Mouse (Mus musculus) left cerebral cortex, postnatal 14 days (tissue): ENCODE results near the gene Prn. TPM values are rescaled to one million over a fixed set of nuclear protein-coding genes. Genes with fewer than 3 reads are reported as not detected.

Source experiments
- DNase-seq, 2 experiments: peaks; one replicate each; pipeline ENCODE4 v3.0.0; 2021 to 2022; ENCODE audit warnings: low spot score in 2 of 2, mixed read lengths in 1 of 2
- intact Hi-C: fragments of 180-260 bp; cut with DNase I; formaldehyde crosslinking; loops from one replicate; pipeline ENCODE4 v1.15.1; 2025
- total RNA-seq, 2 experiments: library from RNA; stranded (reverse); gene quantifications; 2 replicates each; pipeline ENCODE4 v1.2.3; 2021

Prn gene
- total RNA-seq, 2 experiments from 2014 or later: 1.1 TPM; not detected in 1

GRCm38 (mm10) chr2:131945225-131945624, 35.5 kb downstream of the Prn start:
- no peak for DNase-seq
- intact Hi-C loops: no loop called here

DNA sequence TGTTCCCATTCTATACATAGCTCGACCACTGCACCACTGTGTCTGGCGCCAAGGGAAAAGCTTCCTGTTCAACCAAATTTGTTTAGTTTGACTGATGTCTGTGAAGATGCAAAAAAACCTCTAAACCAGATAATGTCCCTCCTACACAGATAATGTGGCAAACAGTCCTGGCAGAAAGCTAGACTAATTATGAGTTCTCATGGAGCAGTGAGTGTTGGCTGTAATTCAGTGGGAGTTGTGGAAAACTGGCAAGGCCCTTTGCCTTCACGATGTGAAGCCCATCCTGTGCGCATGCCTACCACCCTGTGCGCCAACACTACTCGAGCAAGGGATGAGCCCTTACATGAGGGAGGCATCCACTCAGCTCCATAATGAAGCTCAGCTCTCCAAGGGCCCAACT, 36.0 kb downstream of the Prn start:
- intact Hi-C loops: no loop called here
- peak in 1 of 2 experiments; percentile 2 for DNase-seq

DNA sequence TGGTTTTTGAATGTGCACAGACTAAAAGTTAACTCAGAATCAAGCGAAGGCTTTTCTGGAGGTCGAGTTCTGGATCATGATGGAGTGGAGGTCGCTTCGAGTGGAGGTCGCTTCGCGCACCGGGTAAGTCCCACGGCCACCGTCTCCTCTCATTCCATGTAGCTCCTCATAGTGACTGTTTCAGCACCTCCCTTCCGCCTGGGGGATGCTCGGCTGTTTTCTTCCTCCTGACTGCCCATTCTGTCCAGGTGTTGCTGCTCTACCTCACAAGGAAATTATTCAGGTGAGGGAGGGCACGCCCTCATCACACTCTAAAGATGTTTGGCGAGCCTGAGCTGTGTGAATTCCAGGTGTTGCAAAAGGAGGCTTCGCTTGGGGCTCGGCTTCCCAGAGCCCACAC, 36.6 kb downstream of the Prn start:
- intact Hi-C loops: no loop called here
- peak in 1 of 2 experiments; percentile 1 for DNase-seq

DNA sequence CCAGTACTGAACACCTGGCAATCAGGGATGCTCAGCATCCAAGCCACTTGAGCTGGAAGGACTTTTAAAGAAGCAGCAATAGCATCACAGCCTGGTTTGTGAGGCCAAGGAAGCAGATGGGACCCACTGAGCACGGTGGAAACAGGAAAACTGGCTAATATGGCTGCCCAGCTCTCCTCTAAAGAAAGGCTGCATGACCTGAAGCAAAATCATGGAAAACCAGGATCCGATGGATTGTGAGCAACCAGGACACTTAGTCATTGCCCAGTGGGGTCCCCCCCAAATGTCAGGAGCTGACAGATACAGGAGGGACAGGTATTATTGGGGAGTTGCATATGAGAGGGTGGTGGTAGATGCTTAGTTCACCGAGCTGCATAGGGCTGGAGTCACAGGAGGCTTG, 38.4 kb downstream of the Prn start:
- DNase-seq: peak in 1 of 2 experiments; percentile 1
- intact Hi-C loops: loop anchor here (2.0 kb wide), 2 partner anchors 119 to 127 kb away; no protein-coding TSS in a partner anchor

GRCm38 (mm10) chr2:131948916-131949639, 39.3 kb downstream of the Prn start:
- DNase-seq: peak in 1 of 2 experiments; percentile 2
- intact Hi-C loops: loop anchor here (2.0 kb wide), 2 partner anchors 120 to 128 kb away; no protein-coding TSS in a partner anchor

- peak; percentile 63 to 79 for DNase-seq
- intact Hi-C loops: loop anchor here (2.0 to 10.0 kb wide), 3 partner anchors 121 to 395 kb away; no protein-coding TSS in a partner anchor
Measured at GRCm38 (mm10) chr2:131949767-131950597, 40.2 kb downstream of the Prn start.

- intact Hi-C loops: loop anchor here (10.0 kb wide), 1 partner anchor 396 kb away; no protein-coding TSS in a partner anchor
- DNase-seq: peak in 1 of 2 experiments; percentile 1
Measured at GRCm38 (mm10) chr2:131950598-131951095, 40.9 kb downstream of the Prn start, which contains the start of gene Prnd. Gene Prnd, plus strand, starts transcription at chr2:131950861.

DNA sequence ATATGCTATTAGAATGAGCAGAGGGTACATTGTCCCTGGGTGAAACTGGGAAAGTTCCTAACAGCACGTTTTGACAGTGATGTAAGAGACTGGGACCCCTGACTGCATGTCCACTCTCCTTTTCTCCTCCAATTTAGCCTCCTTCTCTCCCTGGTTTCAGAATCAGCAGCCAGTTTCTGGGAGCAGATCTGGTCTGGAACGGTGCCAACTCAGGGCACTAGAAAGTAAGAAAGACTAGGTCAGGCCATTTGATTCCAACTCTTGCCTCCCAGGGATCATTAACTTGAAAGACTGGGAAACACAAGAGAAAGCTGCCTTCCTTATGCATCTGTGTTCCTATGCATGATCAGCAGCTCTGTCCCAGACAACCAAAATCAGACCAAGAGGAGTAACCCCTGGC, 42.7 kb downstream of the Prn start:
- peak in 1 of 2 experiments; percentile 6 for DNase-seq
- intact Hi-C loops: loop anchor here (10.0 kb wide), 1 partner anchor 398 kb away; no protein-coding TSS in a partner anchor

DNA sequence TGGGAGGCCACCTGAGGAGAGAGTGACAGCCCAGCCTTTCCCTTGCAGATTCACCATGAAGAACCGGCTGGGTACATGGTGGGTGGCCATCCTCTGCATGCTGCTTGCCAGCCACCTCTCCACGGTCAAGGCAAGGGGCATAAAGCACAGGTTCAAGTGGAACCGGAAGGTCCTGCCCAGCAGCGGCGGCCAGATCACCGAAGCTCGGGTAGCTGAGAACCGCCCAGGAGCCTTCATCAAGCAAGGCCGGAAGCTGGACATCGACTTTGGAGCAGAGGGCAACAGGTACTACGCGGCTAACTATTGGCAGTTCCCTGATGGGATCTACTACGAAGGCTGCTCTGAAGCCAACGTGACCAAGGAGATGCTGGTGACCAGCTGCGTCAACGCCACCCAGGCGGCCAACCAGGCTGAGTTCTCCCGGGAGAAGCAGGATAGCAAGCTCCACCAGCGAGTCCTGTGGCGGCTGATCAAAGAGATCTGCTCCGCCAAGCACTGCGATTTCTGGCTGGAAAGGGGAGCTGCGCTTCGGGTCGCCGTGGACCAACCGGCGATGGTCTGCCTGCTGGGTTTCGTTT, 43.3 kb downstream of the Prn start:
- intact Hi-C loops: loop anchor here (10.0 kb wide), 1 partner anchor 398 kb away; no protein-coding TSS in a partner anchor
- DNase-seq: peak in 1 of 2 experiments; percentile 6

- intact Hi-C loops: loop anchor here (10.0 kb wide), 1 partner anchor 399 kb away; no protein-coding TSS in a partner anchor
Measured at GRCm38 (mm10) chr2:131953711-131954110, 44.0 kb downstream of the Prn start.

DNA sequence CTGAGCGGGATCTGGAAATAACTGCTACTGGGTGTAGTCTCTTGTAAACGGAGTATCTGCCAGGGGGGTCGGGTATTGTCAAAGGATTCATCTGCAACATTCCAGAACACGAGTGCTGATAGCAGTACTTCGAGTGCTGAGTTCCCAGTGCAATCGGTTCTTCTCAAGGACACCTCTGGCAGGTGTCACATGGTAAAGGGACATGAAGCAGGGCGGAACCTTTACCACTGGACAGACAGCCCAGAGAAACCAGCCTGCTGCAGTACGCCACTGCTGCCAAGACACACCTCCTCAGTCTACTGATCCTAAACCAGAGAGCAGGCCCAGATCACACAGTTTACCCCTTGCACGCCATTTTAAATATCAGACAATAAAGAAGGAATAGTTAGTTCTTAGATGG, 45.1 kb downstream of the Prn start:
- DNase-seq: peak in 1 of 2 experiments; percentile 1
- intact Hi-C loops: loop anchor here (10.0 kb wide), 1 partner anchor 400 kb away; no protein-coding TSS in a partner anchor

More at GRCm38 (mm10) chr2:131953711-131954110, 44.0 kb downstream of the Prn start:
- DNase-seq: peak in 1 of 2 experiments; percentile 1

- DNase-seq: peak in 1 of 2 experiments; percentile 5
- intact Hi-C loops: loop anchor here (10.0 kb wide), 1 partner anchor 400 kb away; no protein-coding TSS in a partner anchor
Measured at GRCm38 (mm10) chr2:131955264-131955663, 45.5 kb downstream of the Prn start.

DNA sequence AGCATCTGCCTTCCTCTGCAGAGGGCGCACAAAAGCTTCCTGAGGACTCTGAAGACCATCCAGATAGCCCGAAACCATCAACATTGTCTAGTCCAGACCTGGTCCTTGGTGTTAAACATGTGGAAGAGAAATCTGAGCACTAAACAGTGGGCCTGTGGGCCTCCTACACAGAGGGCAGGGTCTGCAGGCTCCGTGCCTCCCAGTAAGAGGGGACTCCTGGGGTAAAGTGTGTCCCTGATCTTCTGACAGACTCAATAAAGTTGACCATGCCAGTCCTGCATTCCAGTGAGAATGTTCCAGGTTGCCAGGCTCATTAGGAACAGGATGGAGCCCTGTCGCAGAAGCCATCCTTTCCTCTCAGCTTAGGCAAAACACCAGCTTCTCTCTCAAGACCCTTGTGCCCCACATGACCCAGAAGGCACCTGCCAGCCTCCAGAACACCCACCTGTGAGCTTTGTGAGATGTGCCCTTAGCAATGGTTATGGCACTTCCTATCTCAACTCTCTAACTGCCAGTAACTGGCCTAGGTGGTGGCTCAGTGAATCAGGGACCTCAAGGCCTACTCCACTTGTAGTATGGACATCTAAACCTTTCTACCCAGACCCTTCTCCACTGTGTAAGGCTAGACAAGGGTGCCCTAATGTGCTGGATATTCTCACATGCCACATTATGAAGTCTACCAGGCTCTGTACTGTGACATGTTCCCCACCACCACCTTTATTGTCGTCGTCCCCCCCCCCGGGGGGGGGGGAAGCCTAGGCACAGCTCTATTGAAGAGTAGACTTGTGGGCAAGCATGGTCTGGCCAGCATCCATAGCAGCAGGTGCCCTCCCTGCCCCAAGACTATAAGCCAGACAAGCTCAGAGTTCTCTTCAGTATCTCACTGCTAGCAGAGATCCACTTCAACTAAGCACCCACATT, 46.8 kb downstream of the Prn start:
- DNase-seq: peak in 1 of 2 experiments; percentile 1
- intact Hi-C loops: loop anchor here (10.0 kb wide), 1 partner anchor 402 kb away; no protein-coding TSS in a partner anchor

GRCm38 (mm10) chr2:131957731-131958222, 48.0 kb downstream of the Prn start:
- intact Hi-C loops: loop anchor here (10.0 kb wide), 1 partner anchor 403 kb away; no protein-coding TSS in a partner anchor
- peak in 1 of 2 experiments; percentile 1 for DNase-seq

GRCm38 (mm10) chr2:131961671-131962070, 51.9 kb downstream of the Prn start:
- DNase-seq: peak in 1 of 2 experiments; percentile 1
- intact Hi-C loops: no loop called here

GRCm38 (mm10) chr2:131970597-131970996, 60.8 kb downstream of the Prn start:
- DNase-seq: peak in 1 of 2 experiments; percentile 2
- intact Hi-C loops: no loop called here

- DNase-seq: peak; percentile 2 to 41
- intact Hi-C loops: no loop called here
Measured at GRCm38 (mm10) chr2:131971098-131971497, 61.3 kb downstream of the Prn start.

GRCm38 (mm10) chr2:131976663-131977062, 66.9 kb downstream of the Prn start:
- DNase-seq: peak in 1 of 2 experiments; percentile 0
- intact Hi-C loops: no loop called here
